Mouse (Mus musculus): ENCODE data around the gene Shisa9. TPM values are rescaled to one million over a fixed set of nuclear protein-coding genes. Genes with fewer than 3 reads are reported as not detected.

Gene Shisa9
- total RNA-seq (2015), result not detected in 2 replicates
- total RNA-seq (2017), result not detected in 2 replicates

- no peak for ATAC-seq (replicated peaks; ENCODE audit: poor library complexity)
Measured at GRCm38 (mm10) chr16:11983616-11984270, at the start of gene Shisa9. Gene Shisa9, plus strand, starts transcription at chr16:11984113.

DNA sequence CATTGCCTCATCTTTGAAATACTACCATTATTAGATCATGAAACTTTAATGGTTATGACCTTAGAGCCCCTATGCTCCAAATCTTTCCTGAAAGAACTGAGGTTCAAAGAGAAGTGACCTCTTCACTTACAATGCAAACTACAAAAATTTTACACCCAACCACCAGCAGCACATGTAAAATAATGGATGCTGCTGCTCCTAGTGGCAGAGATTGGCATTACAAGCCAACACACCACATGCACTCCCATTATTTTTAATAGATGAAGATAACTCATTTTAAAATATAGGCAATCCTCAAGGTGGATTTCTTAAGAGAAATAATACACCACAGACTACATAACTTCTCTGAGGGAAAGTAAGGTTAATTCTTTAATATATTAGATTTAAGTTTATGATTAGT, 43.4 kb upstream of the Shisa9 start:
- peak; percentile 63 for ATAC-seq (replicated peaks; ENCODE audit: poor library complexity)

DNA sequence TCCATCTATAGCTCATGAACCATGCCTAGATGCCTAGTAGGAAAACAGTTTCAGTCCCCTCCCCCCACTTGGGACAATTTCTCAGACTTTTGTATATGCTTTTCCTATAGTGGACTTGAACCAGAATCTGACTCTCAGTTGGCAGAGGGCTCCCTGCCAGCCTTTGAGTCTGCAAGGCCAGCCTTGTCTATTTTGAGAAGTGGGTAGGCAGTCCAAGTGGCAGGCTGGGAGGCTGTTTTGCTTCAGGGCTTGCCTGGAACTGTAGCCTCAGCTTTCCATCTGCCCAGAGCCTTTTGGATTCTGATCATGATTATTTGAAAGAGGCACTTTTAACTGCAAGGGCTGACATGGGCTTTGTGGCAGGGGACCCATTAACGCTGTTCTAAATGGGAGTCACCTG, 23.2 kb upstream of the Shisa9 start:
- ATAC-seq (replicated peaks; ENCODE audit: poor library complexity), result no peak

GRCm38 (mm10) chr16:11966041-11966440, 17.9 kb upstream of the Shisa9 start:
- no peak for ATAC-seq (replicated peaks; ENCODE audit: poor library complexity)

- ATAC-seq (replicated peaks; ENCODE audit: poor library complexity), result peak; percentile 75
Measured at GRCm38 (mm10) chr16:11966810-11967209, 17.1 kb upstream of the Shisa9 start.

DNA sequence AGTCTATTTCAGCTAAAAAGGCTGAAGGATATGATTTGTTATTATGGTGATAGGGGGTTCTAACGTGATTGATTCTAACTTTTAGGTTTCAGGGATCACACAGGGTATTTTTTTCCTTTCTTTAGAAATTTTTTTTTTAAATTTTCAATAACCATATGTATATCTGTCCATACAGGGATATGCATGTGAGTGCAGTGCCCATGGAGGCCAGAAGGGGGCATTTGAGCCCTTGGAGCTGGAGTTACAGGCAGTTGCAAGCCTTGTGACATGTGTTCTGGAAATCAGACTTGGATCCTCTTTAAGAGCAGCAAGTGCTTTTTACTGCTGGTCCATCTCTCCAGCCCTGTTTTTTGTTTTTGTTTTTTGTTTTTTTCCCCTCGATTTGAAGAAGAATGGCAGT, 16.3 kb upstream of the Shisa9 start:
- no peak for ATAC-seq (replicated peaks; ENCODE audit: poor library complexity)

DNA sequence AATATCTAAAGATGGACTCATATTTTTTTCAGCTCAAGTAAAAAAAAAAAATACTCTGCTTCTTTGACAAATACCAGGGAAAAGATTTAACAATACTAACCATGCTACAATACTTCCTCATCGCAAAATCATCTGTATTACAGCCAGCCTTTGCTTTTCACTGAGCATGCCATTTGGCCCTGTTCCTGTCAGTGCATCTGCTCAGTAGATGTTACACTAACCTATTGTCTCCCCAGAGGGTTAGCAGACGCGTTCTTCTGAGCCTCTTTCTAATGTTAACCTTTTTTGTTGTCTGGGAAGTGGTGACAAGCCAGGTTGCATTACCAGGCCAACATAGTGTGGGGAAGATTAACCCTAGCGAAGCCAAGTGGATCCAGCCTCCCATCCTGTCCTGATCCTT, 10.2 kb upstream of the Shisa9 start:
- no peak for ATAC-seq (replicated peaks; ENCODE audit: poor library complexity)

- ATAC-seq (replicated peaks; ENCODE audit: poor library complexity), result no peak
Measured at GRCm38 (mm10) chr16:11976737-11977136, 7.2 kb upstream of the Shisa9 start.

DNA sequence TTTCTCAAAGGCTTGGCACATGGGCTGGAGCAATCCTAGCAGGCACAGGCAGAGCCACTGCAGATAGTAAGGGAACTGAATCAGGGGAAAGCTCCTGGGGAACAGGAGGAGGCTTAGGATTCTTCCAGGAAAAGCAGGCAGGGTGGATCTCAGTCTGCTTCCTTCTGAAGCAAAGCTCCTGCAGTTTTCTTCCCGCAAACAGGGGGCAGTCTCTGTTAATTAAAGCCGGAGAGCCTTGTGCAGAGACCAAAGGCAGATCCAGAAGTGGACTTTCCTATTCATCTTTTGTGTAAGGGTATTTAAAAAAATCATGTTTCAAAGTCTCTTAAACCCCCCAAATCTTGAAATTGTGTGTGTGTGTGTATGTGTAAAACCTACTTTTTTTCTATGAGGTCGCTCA, 3.1 kb upstream of the Shisa9 start:
- no peak for ATAC-seq (replicated peaks; ENCODE audit: poor library complexity)

- ATAC-seq (replicated peaks; ENCODE audit: poor library complexity), result 0 out of 2 replicates have a peak, but pooled peaks have one; percentile 20
Measured at GRCm38 (mm10) chr16:11983106-11983615, 752 bp upstream of the Shisa9 start.

- 0 out of 2 replicates have a peak, but pooled peaks have one; percentile 31 for ATAC-seq (replicated peaks; ENCODE audit: poor library complexity)
Measured at GRCm38 (mm10) chr16:11984271-11984791, 418 bp downstream of the Shisa9 start.

DNA sequence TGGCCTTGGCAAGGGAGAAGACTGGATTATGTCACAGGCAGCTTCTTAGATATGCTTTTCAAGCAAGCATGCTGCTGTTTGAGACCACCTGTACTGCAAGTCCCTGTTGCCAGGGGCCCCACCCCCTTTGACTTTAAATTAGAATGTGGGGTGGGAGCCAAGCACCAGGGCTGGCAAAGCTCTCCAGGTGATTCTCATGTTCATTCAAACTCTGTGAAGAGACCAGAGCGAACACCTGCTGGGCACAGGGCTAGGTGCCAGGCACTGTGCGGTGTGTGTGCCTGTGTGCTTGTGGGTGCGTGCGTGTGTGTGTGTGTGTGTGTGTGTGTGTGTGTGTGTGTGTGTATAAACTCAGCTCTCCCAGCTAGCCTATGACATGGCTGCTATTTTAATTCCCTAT, 3.1 kb downstream of the Shisa9 start:
- no peak for ATAC-seq (replicated peaks; ENCODE audit: poor library complexity)

DNA sequence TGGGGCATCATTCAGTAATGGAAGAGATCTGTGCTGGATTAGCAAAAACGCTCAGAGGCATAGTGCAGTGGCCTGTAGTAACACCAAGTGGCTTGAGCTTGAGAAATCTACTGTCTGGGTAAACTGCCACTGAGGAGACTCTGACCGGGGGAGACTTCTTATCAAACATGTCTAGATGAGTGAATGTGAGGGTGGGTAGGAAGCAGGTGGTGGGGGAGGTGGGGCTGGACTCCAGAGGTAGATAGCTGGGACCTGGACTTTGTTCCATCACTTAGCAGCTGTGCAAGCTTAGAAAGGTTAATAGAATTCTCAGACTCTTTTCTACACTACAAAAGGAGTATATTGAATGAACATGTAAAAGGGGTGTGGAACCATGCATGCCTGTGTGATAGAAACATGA, 21.3 kb downstream of the Shisa9 start:
- no peak for ATAC-seq (replicated peaks; ENCODE audit: poor library complexity)

DNA sequence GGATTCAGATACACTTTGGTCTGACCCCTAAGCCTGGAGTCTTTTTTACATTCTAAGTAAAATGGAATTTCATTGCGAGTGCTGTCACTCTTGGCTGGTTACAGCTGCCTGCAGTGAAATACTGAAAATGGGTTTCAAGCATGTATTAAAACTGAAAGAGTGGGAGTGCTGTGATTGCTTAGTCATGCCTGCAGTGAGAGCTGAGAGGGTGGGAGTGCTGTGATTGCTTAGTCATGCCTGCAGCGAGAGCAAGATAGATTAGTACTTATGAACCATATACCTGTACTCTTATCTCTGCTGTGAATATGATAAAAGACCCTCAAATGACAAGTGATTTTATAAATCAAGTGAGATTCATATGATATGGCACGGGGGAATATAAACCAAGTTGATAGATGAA, 26.2 kb downstream of the Shisa9 start:
- ATAC-seq (replicated peaks; ENCODE audit: poor library complexity), result no peak

DNA sequence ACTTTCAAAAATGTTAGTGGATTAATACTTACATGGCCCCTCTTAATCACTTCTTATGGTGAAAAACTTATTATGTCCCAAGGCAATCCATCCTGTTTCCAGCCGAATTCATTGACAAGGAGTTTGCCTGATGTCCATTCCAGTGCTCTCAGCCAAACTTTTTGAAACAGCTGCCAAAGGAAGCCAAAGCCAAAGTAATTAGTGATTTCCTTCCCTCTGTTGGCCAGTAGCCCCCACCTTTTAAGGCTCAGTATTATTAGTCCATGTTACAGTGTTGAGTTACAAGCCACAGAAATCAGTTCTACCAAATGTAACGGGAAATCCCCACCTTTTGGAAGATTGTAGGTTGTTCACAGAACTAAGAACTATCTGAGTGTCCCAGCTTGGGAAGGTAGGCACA, 28.8 kb downstream of the Shisa9 start:
- ATAC-seq (replicated peaks; ENCODE audit: poor library complexity), result no peak

GRCm38 (mm10) chr16:12014523-12014922, 30.6 kb downstream of the Shisa9 start:
- no peak for ATAC-seq (replicated peaks; ENCODE audit: poor library complexity)

DNA sequence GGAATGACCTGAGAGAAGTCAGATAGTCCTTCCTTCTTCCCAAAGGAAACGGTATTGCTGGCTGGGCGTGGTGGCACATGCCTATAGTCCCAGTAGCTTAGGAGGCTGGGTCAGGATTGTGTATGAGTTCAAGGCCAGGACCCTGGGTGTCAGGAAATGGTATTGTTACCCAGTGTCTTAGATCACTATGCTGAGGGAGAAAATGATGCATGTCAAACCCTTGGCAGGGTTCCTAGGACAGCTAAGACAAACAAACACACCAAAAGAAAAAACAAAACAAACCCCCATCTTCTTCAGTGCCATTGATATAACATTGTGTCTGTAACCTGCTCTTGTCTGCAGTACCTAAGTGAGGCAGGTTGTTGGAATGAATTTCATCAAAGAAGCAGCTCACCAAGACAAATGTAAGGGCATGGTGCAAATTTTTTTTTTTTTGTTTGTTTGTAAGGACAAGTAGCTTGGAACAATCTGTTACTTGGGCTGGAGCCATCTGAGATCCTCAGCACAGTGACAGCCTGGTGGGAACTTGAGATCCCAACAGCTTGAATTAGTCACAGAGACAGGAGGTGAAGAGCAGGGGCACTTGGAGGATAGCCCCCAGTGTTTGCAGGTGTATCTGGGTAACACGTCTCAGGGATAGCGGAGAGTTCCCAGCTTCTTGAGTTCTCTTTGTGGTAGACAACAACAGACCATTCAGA, 34.2 kb downstream of the Shisa9 start:
- ATAC-seq (replicated peaks; ENCODE audit: poor library complexity), result no peak

DNA sequence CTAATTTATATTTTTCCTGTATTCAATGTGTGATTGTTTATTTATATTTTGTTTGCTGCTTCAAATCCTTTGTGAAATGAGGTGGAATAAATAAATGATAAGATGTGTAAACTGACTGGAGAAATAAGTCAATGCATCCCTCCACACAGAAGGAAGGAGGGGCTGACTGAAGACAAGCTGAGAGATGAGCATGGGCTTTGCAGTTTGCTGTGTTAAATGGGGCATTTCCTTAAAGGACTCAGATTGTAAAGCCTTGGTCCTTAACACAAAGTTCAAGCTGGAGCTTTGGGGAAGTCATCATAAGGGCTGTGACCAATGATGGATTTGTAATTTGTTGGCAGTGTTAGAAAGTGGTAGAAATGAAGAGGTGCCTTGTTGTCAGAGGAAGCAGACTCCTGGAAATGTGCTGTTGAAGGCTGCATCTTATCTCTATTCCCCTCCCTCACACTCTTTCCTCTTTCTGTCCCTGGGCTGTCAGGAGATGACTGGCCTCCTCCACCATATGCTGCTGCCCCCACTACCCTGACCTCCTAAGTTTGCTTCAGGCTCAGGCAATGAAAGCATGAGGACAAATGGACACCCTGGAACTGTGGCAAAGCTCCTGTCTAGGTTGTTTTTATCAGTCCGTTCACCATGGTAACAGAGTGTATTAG, 36.3 kb downstream of the Shisa9 start:
- peak; percentile 87 for ATAC-seq (replicated peaks; ENCODE audit: poor library complexity)

- ATAC-seq (replicated peaks; ENCODE audit: poor library complexity), result no peak
Measured at GRCm38 (mm10) chr16:12032441-12032840, 48.5 kb downstream of the Shisa9 start.

DNA sequence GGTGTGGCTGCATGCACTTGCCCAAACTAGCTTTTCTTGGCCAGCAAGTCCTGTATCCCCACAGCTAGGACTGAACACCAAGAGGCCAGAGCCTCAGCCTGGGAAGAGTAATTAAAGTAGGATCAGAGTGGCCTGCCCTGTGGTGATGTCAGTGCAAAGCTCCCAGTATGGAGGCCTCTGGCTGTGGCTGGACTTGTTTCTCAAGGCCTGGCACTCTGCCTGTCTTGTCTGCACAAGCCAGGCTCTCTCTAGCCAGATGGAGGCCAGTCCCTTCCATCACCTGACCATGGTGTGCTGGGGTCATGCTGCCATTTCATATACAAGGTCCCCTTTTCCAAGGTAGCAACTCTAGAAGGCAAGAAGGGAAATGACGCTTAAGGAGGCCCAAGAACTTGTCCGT, 51.0 kb downstream of the Shisa9 start:
- ATAC-seq (replicated peaks; ENCODE audit: poor library complexity), result no peak

GRCm38 (mm10) chr16:12035626-12036025, 51.7 kb downstream of the Shisa9 start:
- no peak for ATAC-seq (replicated peaks; ENCODE audit: poor library complexity)

GRCm38 (mm10) chr16:12040935-12041334, 57.0 kb downstream of the Shisa9 start:
- ATAC-seq (replicated peaks; ENCODE audit: poor library complexity), result no peak
